Mouse (Mus musculus): ENCODE data around the gene Agpat2.

DNA sequence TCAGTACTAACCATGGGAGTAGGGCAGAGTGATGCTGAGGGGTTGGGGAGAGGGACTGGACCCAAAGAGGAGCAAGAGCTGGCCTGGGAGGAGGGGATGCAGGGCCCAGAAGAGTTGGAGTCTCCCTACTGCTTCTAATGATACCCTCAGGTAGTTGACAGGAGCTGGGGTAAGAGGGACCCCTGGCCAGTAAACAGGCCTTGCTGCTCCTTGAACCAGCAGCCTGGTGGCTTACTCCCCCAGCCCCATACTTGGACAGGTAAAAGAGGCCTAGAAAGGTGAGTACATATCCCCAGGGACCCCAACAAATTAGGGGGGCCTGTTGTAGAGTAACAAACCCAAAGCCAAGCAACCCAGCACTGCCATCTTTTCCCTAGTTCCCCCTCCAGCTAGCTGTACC lies 4.6 kb upstream of the Agpat2 start:
- TF ChIP-seq POLR2A (IDR thresholded peaks at IDR 0.05; ENCODE audit: insufficient read depth, low read depth, low read length) (no peak), CTCF (IDR thresholded peaks at IDR 0.05; ENCODE audit: insufficient read depth, low read depth, low read length) (no peak)
